Mouse (Mus musculus) ES-E14 (cell line): ENCODE data around the gene Isg20l2.

Experiments
- CHD2 ChIP-seq: IDR thresholded peaks from 2 replicates; pipeline ENCODE4 v1.6.1; 2014; ENCODE audit warnings: mild to moderate bottlenecking, low read depth, low read length, inconsistent platforms
- HCFC1 ChIP-seq: IDR thresholded peaks from 2 replicates; pipeline ENCODE4 v1.6.1; 2012; ENCODE audit warnings: low read length, inconsistent platforms, borderline replicate concordance; ENCODE audit not compliant: insufficient read depth

DNA sequence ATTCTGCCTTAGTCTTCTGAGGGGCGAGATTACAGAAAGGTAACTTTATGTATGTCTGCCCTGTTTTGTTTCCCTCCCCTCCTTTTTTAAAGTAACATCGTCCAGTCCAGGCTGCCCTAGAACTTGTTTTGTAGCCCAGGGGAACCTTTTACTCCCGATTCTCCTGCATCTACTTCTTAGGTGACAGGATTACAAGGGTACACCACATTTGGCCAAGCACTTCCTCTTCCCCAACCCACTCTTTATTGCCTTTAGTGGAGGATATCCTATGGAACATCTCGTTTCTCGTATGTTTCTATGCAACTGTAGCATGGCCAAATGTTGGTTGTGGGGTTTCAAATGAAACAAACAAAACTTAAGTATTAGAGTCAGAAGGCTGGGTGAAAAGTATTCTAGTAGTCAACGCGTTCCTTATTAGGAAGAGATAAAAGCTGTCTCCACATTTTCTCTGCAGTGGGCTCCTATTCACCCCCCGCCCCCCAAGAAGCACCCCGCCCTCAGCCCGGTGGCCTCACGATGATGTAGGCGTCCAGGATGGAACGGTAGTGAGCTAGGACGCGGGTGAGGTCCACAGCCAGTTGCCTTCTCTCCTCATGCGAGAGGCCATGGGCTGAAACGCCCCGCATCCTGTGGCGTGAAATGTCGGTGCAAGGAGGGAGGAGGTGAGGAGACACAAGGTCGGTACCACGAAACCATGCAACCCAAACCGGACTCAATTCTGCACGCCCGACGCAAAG, 605 bp upstream of the Isg20l2 start:
- TF ChIP-seq CHD2: no peak
- TF ChIP-seq HCFC1: no peak
